Comparison of ENCODE assay signal across 8 mouse cellular contexts in the genomic region with DNA sequence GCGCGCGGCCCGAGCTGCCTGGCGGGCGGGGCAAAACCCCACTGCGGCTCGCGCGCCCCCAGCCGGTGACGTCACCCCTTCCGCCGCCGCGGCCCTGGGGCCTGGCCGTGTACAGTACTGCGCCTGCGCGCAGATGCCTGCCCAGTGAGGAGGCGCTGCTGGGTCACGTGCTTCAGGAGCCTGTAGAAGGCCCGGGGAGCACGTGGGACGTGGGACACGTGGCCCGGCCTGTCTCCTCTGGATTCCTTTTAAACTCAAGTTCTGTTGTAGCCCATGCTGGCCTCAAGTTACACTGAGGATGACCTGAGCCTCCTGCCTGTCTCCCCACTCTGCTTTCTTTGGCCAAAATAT. TPM values are rescaled to one million over a fixed set of nuclear protein-coding genes. Genes with fewer than 3 reads are reported as not detected.
DNase-seq lines count a peak whose midpoint lies in the region; ATAC-seq and TF ChIP-seq lines count a peak whose summit lies in the region.

Gene Ptprs (minus strand): TSS at position 82 of the 351 bp plus-strand sequence.

- H3K4me1 ChIP-seq in heart, embryonic 13.5 days = peaks cover 45% of the 10 kb centered on the region
- peaks cover 39% of the 10 kb centered on the region for H3K4me1 ChIP-seq in kidney, postnatal 0 days (replicated peaks; ENCODE audit: insufficient read depth, low read length)
- no peaks in the 10 kb centered on the region for H3K4me1 ChIP-seq in liver, adult 2 months (ENCODE audit: control insufficient read depth, insufficient read depth, low read length)

- peaks cover 6% of the 10 kb centered on the region; the same call in 1 of the 2 replicates for H3K9me3 ChIP-seq in heart, embryonic 13.5 days
- H3K9me3 ChIP-seq in kidney, postnatal 0 days (replicated peaks; ENCODE audit: low read length) = no peaks in the 10 kb centered on the region

- peaks cover 46% of the 10 kb centered on the region for H3K79me2 ChIP-seq in C2C12 (ENCODE audit: control insufficient read depth, insufficient read depth)
- H3K79me2 ChIP-seq in liver, adult 2 months (ENCODE audit: control insufficient read depth, insufficient read depth, low read length) = no peaks in the 10 kb centered on the region

- peaks cover 22% of the 10 kb centered on the region for H3K79me3 ChIP-seq in C2C12 (ENCODE audit: low read depth)

- TF ChIP-seq CTCF in C2C12 (IDR thresholded peaks at IDR 0.05; ENCODE audit: control insufficient read depth, insufficient read depth, insufficient read length) = no peak
- TF ChIP-seq CTCF in kidney, postnatal 0 days (IDR thresholded peaks at IDR 0.05; ENCODE audit: low read depth) = no peak
- TF ChIP-seq CTCF in liver, adult 2 months (IDR thresholded peaks at IDR 0.05; ENCODE audit: low read depth, low read length) = no peak

- no peak for TF ChIP-seq POLR2A in liver, adult 2 months (IDR thresholded peaks at IDR 0.05; ENCODE audit: extremely low read depth, insufficient read depth, low read length)

- peak; percentile 98 for DNase-seq in brain, adult 2 months (ENCODE audit: low read depth, low spot score)
- peak; percentile 82 for DNase-seq in fibroblast of lung, adult 2 months (ENCODE audit: low read depth)
- DNase-seq in kidney, postnatal 0 days (ENCODE audit: low spot score) = peak; percentile 98
- peak; percentile 43 for DNase-seq in liver, adult 2 months (ENCODE audit: extremely low read depth, low read depth, low spot score)
- DNase-seq in spleen, postnatal 4 days (ENCODE audit: low spot score in 2 of 2) = peak; percentile 81 to 92

- peak within 1 kb of the TSS; percentile 51 for H3K27ac ChIP-seq in heart, embryonic 13.5 days (replicated peaks)
- H3K27ac ChIP-seq in kidney, postnatal 0 days = peak within 1 kb of the TSS; percentile 69
- H3K27ac ChIP-seq in liver, adult 2 months (replicated peaks; ENCODE audit: insufficient read depth, low read depth, low read length) = no peak within 1 kb of the TSS

- H3K4me2 ChIP-seq in heart, embryonic 13.5 days = peak within 1 kb of the TSS; percentile 96
- H3K4me2 ChIP-seq in kidney, postnatal 0 days (ENCODE audit: low read length) = peak within 1 kb of the TSS; percentile 99

- peak within 1 kb of the TSS; percentile 88 for H3K9ac ChIP-seq in heart, embryonic 13.5 days
- peak within 1 kb of the TSS; percentile 80 for H3K9ac ChIP-seq in kidney, postnatal 0 days (ENCODE audit: low read depth, low read length)
- peak within 1 kb of the TSS; percentile 39; the same call in 1 of the 2 replicates for H3K9ac ChIP-seq in liver, adult 2 months (ENCODE audit: low read depth, low read length)

- H3K4me3 ChIP-seq in C2C12 (ENCODE audit: insufficient read depth, poor library complexity, severe bottlenecking) = peak within 1 kb of the TSS; percentile 65
- H3K4me3 ChIP-seq in heart, embryonic 13.5 days = peak within 1 kb of the TSS; percentile 64
- H3K4me3 ChIP-seq in kidney, postnatal 0 days (replicated peaks; ENCODE audit: low read depth, low read length) = peak within 1 kb of the TSS; percentile 64
- H3K4me3 ChIP-seq in liver, adult 2 months (ENCODE audit: insufficient read depth, low read depth, low read length) = peak within 1 kb of the TSS; percentile 49

- no peaks in the 10 kb centered on the region for H3K36me3 ChIP-seq in C2C12 (ENCODE audit: control insufficient read depth, insufficient read depth)
- H3K36me3 ChIP-seq in heart, embryonic 13.5 days = no peaks in the 10 kb centered on the region
- H3K36me3 ChIP-seq in kidney, postnatal 0 days (ENCODE audit: insufficient read depth, low read length) = no peaks in the 10 kb centered on the region
- H3K36me3 ChIP-seq in liver, adult 2 months (ENCODE audit: control insufficient read depth, insufficient read depth, low read length) = no peaks in the 10 kb centered on the region

- H3ac ChIP-seq in C2C12 (ENCODE audit: control insufficient read depth, insufficient read length, low read depth) = peak within 1 kb of the TSS; percentile 90

- ATAC-seq in heart, embryonic 13.5 days (ENCODE audit: extremely low read depth, insufficient number of reproducible peaks, low FRiP score, low TSS enrichment) = peak; percentile 77
- ATAC-seq in kidney, postnatal 0 days (replicated peaks; ENCODE audit: low FRiP score, low read depth) = peak; percentile 87
- peak; percentile 57 for ATAC-seq in monocyte, adult 5-6 weeks (replicated peaks; ENCODE audit: insufficient number of reproducible peaks, low FRiP score, low TSS enrichment, poor library complexity, severe bottlenecking)

- H3K27me3 ChIP-seq in C2C12 (ENCODE audit: control insufficient read depth, insufficient read depth, insufficient read length) = no peaks in the 10 kb centered on the region
- peaks cover 61% of the 10 kb centered on the region for H3K27me3 ChIP-seq in heart, embryonic 13.5 days (replicated peaks)
- peaks cover 12% of the 10 kb centered on the region; the same call in 1 of the 2 replicates for H3K27me3 ChIP-seq in kidney, postnatal 0 days (ENCODE audit: insufficient read depth, low read length)
- peaks cover 24% of the 10 kb centered on the region; the same call in 1 of the 2 replicates for H3K27me3 ChIP-seq in liver, adult 2 months (ENCODE audit: control insufficient read depth, insufficient read depth, low read length)

- 1% methylated on average over 27 of the region's 27 CpGs for WGBS in heart, embryonic 13.5 days
- under 1% methylated on average over 27 of the region's 27 CpGs for WGBS in kidney, postnatal 0 days
- WGBS in liver, adult 2 months = 6% methylated on average over 27 of the region's 27 CpGs

TF ChIP-seq in C2C12, 6 proteins besides CTCF, POLR2A, EP300 and RAD21:
- TF ChIP-seq CEBPB (IDR thresholded peaks at IDR 0.05; ENCODE audit: low read depth) (no peak), FOSL1 (IDR thresholded peaks at IDR 0.05; ENCODE audit: insufficient read depth, low read length, poor library complexity, severe bottlenecking) (no peak), MYOD1 (IDR thresholded peaks at IDR 0.05; ENCODE audit: control insufficient read depth, insufficient read length, low read depth) (no peak), MAX (IDR thresholded peaks at IDR 0.05) (peak; percentile 100), USF1 (IDR thresholded peaks at IDR 0.05; ENCODE audit: low read depth) (peak; percentile 97)

RNA-seq across cellular contexts. Expression of gene Ptprs, which starts in this region (rescaled TPM):
- 56.8 TPM for polyA plus RNA-seq in C2C12 (2012; fragmentation: generic; extraction: Trizol)
- 45.4 and 50.1 TPM in 2 replicates for polyA plus RNA-seq in heart, embryonic 13.5 days (2015; fragmentation: Nextera tagmentation; extraction: Ambion mirVana)
- polyA plus RNA-seq in kidney, postnatal 0 days (2015; fragmentation: Nextera tagmentation; extraction: Ambion mirVana) = 44.7 and 45.3 TPM in 2 replicates
- total RNA-seq in liver, adult 2 months (2014; rRNA removed) = 4.4 and 6.0 TPM in 2 replicates
- polyA plus RNA-seq in liver, adult 2 months (2012; rRNA removed) = 7.5 and 10.2 TPM in 2 replicates
- total RNA-seq in monocyte, adult 5-6 weeks (2017) = 15.5 to 40.8 TPM (median 16.3 TPM) in 3 replicates

Comparison
In these comparisons a context has a peak if more than half of its experiments do, and no peak if none do; other contexts are left out.
1. DNase-seq: peak in every context shown above with its lines; median percentile 98 in brain, adult 2 months; 98 in kidney, postnatal 0 days; 86 in spleen, postnatal 4 days; 82 in fibroblast of lung, adult 2 months; 43 in liver, adult 2 months.